Mouse (Mus musculus) neural tube, embryonic 10.5 days (tissue): Measurements from ENCODE around the gene Ms4a4d.
"Not testable (repeated sequence)": the region's sequence is repeated elsewhere in the genome, so short reads cannot be mapped to it uniquely, and the experiment has no call there.

Experiments used
- DNase-seq: peaks from one replicate; pipeline ENCODE4 v3.0.0-alpha.2; 2017; ENCODE audit warnings: low spot score; ENCODE audit errors: extremely low spot score

Gene Ms4a4d

GRCm38 (mm10) chr19:11559560-11559959 lies 23.0 kb downstream of the Ms4a4d start:
- DNase-seq, result not testable (repeated sequence)

- no peak for DNase-seq
Measured at GRCm38 (mm10) chr19:11574965-11575364, 38.4 kb downstream of the Ms4a4d start.

GRCm38 (mm10) chr19:11589205-11589604 lies 52.6 kb downstream of the Ms4a4d start:
- DNase-seq, result no peak

GRCm38 (mm10) chr19:11589891-11590449 lies 53.4 kb downstream of the Ms4a4d start:
- no peak for DNase-seq

GRCm38 (mm10) chr19:11601349-11601748 lies 64.7 kb downstream of the Ms4a4d start:
- no peak for DNase-seq

GRCm38 (mm10) chr19:11602026-11602425 lies 65.4 kb downstream of the Ms4a4d start:
- no peak for DNase-seq

DNA sequence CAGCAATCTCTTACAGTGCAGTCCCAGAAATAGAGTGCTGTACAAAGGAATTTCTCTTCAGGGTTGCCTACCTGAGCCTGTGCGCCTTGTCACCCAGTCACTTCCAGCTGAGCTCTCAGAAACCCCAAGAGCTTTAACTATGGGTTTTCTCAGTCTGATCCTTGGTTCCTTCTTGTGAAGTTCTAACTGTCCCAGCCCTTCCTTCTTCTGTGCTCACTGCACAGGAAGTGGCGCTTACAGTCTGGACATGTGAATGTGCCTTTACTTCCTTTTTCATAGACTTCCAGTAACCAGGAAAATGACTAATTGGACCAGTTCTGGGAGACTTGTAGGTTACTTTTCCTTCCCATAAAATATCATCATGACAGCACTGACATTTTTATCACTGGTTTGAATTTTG lies 68.0 kb downstream of the Ms4a4d start, which contains the start of gene Ms4a6d:
Ms4a6d (minus strand) TSS at position 247 of the 400 bp plus-strand sequence.
- no peak for DNase-seq
